Mouse (Mus musculus) adrenal gland, postnatal 10 days (tissue): ENCODE data around the gene Eaf2. TPM values are rescaled to one million over a fixed set of nuclear protein-coding genes. Genes with fewer than 3 reads are reported as not detected.

Experiments used
- DNase-seq: peaks from one replicate; pipeline ENCODE4 v3.0.0; 2021; ENCODE audit warnings: mixed read lengths
- long read RNA-seq, 2 experiments: library from polyadenylated mRNA; stranded (forward); transcript quantifications; one replicate each; pipeline ENCODE4 v2.0.0; 2021
- total RNA-seq, 2 experiments: library from RNA; stranded (reverse); gene quantifications; 2 replicates each; pipeline ENCODE4 v1.2.3; 2021

The Eaf2 gene
- total RNA-seq: 1 to 10 TPM; 1.4 to 3.3 TPM
- long read RNA-seq, experiment 1, partial matches to known transcripts: 0 of 6 reads
- long read RNA-seq, experiment 1, other reads (novel, unspliced or antisense): 5 of 6 reads
- long read RNA-seq, experiment 2, partial matches to known transcripts: 0 of 3 reads
- long read RNA-seq, experiment 2, other reads (novel, unspliced or antisense): 0 of 3 reads

DNA sequence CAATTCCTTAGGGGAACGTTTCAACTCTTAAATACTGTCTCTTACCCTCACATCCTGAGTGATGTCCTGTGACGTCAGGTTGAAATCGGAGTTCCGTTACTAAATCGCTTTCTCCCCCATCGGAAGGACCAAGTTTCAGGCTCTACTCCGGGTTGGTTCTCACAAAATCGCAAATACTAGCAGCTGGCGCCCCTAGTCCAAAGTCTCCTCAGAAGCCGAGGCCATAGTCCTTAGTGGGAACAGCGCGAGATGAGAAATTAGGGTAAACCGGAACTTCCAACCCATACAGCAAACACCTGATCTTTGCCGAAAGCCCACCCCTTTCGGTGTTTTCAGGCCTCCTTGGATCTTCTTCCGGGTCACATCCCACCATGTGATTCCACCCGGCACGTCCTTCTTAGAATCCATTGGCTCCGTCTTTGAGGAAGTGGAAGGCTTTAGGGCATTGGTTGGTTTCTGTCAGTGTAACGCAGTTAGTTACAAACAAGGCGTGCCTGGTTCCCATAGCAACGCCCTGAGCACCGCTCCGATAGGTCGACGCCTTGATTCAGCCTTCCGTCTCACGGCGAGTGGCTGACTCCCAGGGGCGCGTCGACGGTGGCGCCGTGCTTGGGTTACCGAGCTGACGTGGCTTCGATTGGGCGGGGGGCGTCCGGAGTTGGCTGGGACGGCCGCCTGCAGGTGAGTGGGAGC lies at the start of gene Eaf2, which contains the start of gene Golgb1:
Gene Eaf2, minus strand, starts transcription at position 421 of the 693 bp plus-strand sequence.
Gene Golgb1, plus strand, starts transcription at position 558 of the 693 bp plus-strand sequence.
- peak; percentile 95 for DNase-seq

DNA sequence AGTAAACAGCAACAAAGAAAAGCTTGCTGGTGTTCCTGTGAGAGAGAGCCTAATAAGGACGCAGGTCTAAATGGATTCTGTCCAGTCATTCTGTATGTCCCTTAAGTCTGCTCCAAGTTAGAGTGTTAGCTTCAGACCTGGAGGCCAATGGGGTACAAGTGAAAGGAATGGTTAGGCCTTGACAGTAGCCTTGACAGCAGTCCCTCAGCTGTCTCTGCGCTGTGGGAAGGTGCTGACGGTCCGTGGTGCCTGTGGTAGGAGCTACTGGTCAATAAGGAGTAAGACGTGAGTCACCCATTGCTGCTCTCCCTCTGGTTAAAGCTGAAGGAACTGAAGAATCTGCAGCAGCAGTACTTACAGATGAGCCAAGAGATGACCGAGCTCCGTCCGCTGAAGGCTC lies 49.5 kb upstream of the Eaf2 start:
- DNase-seq: no peak

DNA sequence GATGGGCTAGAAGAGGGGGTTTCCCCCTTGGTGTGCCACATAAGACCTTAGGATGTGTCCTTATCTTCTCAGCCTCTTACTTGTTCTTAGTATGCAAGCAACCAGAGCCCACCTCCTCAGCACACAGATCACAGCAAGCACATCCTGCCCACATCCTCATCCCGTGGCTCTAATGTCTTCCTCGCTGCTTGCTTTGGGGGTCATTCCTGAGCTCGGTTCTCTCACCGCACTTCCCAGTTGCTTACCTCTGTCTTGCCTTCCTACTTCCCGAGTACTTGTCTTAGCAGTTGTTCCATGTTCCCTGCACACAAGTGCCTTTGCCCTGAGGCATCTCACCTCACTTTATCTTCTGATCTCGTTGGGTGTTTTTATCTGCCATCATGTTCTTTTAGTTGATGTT lies 47.2 kb upstream of the Eaf2 start:
- no peak for DNase-seq

DNA sequence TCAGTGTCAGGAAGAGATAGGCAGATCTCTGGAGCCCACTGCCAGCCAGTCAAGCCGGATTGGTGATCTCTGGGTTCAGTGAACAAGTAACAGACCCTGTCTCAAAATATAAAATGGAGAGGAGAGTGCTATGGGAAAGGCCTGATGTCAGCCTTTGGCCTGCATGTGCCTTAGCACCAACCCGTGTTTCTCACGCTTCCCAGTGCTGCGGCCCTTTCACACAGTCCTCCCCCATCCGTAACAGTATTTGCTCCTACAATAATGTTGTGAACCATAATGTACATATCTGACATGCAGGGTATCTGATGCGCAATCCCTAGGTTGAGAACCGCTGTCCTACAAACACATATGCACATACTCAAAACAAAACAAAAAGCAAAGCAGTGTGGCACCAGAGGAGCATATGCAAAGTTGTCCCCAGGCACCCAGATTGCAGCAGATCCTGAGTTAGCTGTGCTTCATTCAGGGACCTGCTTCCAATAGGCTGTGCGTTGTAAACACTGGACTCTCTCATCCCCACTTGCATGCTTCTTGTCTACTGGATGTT lies 46.3 kb upstream of the Eaf2 start:
- DNase-seq: no peak

DNA sequence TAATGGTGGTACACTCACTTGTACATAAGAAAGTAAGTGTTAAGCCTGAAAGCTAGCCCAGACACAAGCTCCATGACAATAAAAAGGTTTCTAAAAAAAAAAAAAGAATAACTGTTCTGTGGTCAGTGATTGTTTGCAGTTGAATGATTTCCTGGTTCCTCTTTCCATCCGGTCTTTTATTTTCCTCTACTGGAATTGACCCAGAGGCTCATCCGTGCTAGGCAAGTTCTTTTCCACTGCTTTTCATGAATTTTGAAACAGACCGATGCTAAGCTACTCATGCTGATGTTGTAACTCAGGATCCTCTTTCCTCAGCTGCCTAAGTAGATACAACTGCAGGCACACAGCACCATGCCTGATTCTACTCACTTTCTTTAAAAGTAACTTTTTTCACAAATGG lies 45.6 kb upstream of the Eaf2 start:
- DNase-seq: no peak

DNA sequence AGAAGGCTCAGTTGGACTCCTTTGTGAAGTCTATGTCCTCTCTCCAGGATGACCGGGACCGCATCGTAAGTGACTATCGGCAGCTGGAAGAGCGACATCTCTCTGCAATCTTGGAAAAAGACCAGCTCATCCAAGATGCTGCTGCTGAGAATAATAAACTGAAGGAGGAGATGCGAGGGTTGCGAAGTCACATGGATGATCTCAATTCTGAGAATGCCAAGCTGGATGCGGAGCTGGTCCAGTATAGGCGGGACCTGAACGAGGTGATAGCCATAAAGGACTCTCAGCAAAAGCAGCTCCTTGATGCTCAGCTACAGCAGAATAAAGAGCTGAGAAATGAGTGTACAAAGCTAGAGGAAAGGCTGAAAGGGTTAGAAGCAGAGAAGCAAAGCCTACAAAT lies 43.7 kb upstream of the Eaf2 start:
- DNase-seq: no peak

DNA sequence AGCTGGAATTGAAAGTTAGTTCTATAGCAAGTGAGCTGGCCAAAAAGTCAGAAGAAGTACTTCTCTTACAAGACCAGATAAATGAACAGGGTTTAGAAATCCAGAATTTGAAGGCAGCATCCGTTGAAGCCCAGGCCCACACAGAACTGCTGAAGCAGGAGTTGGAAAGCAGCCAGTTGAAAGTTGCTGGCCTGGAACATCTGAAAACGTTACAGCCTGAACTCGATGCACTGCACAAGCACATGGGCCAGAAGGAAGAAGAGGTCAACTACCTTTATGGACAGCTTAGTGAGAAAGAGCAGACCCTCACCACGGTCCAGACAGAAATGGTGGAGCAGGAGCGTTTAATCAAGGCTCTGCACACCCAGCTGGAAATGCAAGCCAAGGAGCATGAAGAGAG lies 39.4 kb upstream of the Eaf2 start:
- DNase-seq: no peak

DNA sequence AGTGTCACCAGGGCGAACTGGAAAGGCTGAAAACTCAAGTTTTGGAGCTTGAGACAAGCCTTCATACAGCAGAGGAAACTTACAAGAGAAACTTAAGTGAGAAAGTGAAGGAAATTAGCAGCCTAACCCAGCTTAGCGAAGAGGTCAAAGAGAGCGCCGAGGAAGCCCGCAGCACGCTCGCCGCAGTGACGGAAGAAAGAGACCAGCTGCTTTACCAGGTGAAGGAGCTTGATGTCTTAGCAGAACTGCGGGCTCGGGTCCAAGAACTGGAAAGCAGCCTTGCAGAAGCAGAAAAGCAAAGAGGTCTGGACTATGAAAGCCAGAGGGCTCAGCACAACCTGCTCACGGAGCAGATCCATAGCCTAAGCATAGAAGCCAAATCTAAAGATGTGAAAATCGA lies 37.5 kb upstream of the Eaf2 start:
- DNase-seq: no peak

DNA sequence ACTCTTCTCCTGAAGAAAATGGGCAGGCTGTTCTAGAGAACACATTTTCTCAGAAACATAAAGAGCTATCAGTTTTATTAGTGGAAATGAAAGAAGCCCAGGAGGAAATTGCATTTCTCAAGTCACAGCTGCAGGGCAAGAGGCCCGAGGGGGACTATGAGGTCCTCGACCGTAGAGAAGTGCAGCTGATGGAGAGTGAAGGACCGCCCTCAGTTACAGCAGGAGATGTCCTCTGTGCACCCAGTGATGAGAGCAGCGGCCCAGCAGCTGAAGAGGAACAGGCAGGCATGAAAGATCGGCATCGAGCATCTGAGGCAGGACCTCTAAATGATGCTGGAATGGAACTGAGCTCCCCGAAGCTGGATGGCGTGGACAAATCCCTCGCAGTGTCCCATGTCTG lies 37.1 kb upstream of the Eaf2 start:
- DNase-seq: no peak

DNA sequence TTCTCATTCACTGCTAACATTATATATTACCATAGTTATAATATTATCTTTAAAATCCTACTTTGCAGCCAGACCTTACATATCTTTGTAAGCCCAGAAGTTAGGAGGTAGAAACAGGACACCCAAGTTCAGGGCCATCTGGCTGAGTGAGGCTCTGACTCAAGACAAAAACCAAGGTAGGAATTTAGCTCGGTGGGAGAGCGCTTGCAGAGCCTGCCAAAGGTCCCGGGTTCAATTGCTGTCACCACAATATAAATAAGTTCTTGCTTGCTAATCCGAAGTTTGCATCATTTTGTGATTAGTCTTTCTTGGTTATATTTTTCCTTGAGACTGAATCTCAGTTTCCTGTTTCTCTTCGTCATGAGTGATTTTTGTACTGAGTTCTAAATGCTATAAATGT lies 28.4 kb upstream of the Eaf2 start:
- DNase-seq: no peak

DNA sequence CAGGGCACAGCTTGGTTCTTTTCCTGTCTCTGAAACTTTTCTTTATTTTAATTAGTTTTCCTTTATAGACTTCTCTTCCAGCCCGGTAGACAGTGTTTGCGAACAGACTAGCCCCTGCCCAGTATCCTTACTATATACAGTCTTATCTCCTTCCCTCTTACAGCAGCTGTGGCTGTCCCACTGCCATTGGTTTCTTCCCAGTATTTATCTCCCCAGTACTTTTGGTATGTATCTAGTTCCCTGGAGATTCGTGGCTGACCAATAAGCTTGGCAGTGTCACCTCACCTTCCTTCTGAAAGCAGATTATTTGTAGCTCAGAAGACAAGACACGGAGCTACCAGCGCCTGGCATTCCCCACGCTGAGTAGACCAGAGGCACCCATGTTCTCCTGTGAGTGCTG lies 21.9 kb upstream of the Eaf2 start:
- no peak for DNase-seq

DNA sequence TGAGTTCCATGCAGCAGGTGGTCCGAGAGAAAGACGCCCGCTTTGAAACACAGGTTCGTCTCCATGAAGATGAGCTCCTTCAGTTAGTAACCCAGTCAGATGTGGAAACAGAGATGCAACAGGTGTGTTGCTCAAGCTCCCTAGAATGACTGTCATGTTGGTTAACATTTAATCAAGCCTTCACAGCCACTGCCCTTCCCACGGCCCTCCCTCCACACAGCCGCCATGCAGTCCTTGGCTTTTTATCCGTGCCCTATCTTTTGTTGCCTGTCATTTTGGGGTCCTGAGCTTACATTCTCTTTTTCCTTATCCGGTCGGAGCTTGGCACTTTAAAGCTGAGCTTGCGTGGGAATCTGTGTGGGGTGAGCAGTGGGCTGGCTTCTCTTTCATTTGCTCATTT lies 18.5 kb upstream of the Eaf2 start:
- no peak for DNase-seq

DNA sequence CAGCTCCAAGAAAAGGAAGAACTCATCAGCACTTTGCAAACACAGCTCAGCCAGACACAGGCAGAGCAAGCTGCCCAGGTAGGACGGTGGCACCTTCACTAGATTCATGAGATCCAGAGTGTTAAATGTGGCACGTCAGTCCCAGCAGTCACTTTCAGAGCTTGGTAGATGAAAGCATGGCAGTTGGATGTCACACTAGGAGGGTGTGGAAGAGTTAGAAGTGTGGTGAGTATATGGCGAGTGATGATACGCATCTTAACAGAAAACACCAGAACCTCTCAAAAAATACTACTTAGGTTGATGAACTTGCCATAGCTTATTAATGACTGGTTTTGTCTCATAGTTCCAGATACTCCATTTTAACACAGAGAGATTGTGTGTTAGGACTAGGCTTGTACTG lies 16.6 kb upstream of the Eaf2 start:
- no peak for DNase-seq

DNA sequence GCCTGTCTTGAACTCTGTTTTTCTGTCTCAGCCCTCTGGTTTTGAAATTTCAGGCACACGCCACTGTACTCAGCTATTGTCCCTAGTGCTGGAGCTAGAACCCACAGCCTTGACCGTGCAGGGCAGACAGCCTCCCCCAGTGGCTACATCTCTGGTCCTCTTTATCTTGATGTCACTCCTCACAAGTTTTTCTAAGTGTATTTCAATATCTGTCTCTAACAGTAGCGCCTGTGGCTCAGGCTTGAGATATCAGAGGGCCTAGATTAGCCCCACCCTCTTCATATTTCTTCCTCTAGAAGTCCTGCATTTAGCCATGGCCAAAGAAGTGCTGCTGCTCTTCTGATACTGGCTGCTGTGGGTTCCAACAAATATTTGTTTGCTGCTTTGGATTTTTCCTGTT lies 15.8 kb upstream of the Eaf2 start:
- no peak for DNase-seq

DNA sequence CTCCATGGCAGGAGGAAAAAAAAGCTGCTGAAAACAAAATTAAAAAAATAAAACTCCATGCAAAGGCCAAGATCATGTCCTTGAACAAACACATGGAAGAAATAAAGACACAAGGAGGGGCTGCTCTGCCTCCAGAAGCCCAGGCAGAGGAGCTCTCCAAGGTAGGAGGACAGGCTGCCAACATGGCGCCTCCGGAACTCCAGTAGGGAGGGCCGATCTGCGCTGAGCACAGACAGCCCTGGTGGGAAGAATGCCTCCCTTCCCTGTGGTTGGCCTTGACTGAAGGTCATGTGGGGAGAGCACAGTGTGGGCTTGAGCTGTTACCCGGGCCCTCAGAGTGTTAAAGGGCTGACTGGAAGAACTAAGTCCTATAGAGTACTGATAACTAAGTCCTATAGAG lies 12.7 kb upstream of the Eaf2 start:
- peak; percentile 42 for DNase-seq

DNA sequence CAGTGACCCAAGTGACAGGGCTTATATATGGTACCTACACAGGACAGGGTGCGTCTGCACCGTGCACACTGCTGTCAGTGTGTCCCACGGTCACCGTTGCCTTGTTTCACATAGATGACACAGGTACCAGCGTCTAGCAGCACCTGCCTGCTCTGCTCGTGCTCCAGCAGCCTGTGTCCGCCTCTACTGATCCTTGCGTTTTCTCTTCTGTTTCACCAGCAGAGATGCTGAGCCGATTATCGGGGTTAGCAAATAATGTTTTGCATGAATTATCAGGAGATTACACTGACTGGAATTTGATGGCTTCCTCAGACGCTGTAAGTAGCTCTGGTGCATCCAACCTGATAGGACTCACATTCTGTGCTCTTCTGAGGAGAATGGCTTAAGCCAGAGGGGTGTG lies 11.1 kb upstream of the Eaf2 start:
- DNase-seq: no peak

DNA sequence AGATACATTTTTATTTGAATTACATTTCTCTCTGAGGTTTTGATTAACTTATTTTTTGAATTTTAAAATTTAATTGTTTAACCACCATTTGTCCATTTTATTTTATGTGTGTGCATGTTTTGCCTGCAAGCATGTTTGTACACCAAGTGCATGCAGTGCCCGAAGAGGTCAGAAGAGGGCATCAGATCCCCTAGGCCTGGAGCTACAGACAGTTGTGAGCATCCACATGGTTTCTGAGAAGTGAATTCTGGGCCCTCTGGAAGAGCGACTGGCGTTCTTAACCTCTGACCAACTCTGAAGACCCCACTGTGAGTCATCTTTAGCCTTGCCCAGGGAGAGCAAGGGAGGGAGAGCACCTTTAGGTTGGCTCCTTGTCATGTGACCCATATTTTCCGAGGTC lies 10.1 kb upstream of the Eaf2 start:
- peak; percentile 56 for DNase-seq

DNA sequence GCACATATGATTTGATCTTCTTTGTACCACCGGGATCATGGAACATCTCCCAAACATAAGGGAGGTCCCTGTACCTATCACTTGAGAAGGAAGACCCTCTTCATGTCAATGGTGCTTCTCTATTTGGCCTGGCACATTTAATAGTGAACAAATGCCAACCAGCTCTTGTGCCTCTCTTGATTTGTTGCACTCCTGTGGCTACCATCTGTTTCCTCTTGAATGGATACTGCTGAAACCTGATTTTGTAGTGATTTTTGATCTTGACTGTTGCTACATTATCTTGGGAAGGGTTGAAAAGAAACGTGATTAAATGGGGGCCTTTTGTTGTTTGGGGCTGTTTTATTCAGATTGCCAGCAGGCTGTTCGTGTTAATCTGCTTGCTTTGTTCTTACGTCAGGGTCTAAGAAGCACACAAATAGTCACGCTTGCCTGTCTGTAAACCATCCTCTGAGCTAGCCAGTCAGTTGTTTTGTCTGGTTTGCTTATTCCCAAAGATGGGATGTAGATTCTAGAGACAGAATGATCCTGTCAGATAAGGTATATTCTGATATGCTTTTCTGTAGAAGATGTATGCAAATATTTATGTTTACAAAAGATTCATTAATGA lies 8.0 kb upstream of the Eaf2 start:
- DNase-seq: no peak

DNA sequence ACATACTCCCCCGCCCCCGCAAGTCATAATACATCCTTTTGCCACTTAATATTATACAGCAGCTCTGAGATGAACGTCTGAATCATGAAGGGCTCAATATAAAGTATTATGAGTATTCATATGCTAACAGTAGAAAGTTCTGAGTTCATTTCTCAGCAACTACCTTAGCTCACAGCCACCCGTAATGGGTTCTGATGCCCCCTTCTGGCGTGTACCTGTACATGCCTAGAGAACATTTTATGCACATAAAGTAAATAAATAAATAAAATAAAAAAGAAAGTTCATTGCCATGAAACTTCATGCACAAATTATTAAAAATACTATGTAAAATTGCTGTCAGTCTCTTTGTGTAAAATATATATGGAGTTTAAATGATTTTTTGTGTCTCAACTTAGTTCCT lies 2.5 kb upstream of the Eaf2 start:
- no peak for DNase-seq

DNA sequence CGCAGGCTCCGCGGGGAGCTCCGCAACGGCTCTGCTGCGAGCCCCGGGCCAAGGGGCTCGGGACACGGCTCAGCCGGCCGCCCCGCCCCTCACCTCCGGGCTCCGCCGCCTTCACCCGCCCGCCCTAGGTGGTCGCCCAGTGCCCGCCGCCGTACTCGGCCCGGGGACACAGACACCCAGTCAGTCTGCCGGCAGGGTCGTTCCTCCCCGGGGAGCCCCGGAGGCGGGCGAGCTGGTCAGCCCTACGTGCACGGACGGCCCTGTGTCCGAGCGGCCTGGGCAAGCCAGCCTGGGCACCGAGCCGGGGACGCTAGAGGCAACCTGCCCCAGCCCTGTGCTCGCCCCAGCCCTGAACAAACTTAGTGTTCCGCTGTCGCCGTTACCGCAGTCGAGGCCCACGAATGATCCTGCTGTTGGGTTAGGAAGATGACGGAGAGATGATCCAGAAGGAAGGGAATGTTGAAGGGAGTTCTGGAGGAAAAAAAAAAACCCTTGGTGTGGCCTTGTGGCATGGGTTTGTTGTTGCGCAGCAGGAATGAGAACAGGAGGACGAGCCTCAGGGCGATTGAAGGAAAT lies 561 bp upstream of the Eaf2 start:
- peak; percentile 72 for DNase-seq

DNA sequence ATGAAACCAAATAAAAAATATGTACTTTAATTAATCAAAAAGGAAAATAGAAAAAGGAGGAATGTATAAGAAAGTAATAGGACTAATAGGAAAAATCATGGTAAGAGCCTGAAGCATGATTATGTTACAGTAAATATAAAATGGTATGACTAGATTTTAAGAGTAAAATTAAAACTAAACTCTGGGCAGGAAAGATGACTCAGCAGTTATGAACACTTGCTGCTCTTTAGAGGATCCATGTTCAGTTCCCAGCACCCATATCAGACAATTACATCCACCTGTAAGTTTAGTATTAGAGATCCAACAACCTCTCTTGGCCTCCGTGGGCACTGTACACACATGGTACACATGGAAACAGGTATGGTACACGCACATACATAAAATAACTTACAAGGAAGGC lies 5.4 kb downstream of the Eaf2 start:
- DNase-seq: no peak

DNA sequence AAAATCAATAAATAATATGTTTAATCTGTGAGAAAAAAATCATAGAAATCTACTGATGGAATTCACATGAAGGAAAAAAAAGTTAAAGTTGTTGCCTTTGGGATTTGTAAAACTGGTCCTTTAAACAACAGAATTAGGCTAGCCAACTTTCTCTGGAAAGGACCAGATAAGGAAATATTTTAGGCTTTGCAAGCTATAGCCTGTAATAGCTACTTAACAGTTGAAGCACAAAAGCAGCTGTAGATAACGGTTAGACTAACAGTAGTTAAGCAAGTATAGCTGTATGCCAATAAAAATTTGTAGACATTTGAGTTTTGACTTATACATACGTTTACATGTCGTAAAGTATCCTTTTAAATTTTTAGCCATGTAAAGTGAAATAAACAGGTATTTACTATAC lies 11.2 kb downstream of the Eaf2 start:
- DNase-seq: no peak

DNA sequence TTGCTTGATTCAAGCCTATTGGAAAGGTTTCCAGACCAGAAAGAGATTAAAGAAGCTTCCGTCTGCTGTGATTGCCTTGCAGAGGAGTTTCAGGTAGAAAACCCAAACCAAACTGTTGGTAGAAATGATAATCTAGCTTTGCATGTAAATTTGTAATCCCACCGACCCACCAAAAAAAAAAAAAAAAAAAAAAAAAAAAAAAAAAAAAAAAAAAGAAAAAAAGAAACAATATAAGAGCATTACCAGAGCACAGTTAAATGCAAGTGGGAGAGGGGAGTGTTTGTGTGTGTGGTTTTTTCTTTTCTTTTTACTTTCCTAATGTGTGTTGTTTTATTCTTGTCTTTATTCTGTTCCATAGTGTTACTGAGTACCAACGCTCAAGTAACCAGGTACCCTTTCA lies 23.6 kb downstream of the Eaf2 start:
- DNase-seq: no peak
